Mouse (Mus musculus): ENCODE measurements around the gene Epha1. TPM values are rescaled to one million over a fixed set of nuclear protein-coding genes. Genes with fewer than 3 reads are reported as not detected.

Epha1 gene
- 28.8 and 64.8 TPM in 2 replicates for polyA plus RNA-seq (2012; rRNA removed)

DNA sequence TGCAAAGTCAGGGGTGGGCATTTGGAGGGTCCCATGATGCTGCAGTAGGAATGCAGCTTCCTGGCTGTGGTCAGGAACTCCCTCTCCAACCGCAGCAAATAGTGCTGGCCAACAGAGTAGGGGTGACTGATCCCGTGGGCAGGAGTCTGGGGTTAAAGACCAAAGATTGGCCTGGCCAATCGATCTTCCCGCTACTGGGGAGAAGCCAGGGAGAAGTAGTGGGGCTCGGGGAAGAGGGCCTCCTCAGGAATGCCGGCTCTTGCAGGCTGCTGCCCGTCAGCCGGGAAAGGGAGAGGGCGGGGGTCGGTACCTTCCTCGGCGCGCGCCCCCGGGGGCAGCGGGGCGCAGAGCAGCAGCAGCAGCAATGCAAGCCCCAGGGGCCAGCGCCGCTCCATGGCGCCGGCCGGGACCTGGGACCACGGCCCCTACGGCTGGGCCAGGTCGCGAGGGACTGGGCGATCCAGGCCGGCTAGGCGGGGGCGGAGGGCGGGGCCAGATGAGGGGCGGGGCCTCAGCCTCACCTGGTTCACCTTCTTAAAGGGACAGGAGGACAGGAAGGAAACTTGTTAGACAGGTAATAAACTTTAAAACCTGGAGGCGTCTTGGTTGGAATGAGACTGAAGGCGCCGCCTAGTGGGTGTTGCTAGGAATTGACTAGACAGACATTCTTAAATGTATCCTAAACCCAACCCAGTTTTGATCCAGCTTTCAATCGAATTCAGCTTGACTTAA lies at the start of gene Epha1:
Gene Epha1, minus strand, starts transcription at position 453 of the 732 bp plus-strand sequence.
- TF ChIP-seq CTCF (IDR thresholded peaks at IDR 0.05; ENCODE audit: extremely low read depth, insufficient read length, insufficient replicate concordance, low read depth, low read length) (peak; percentile 26; the same call in 1 of the 2 replicates), POLR2A (IDR thresholded peaks at IDR 0.05; ENCODE audit: low read depth, low read length) (peak; percentile 89)
- 1% methylated on average over 36 of the region's 36 CpGs for WGBS
- Histone ChIP-seq H3K36me3 (ENCODE audit: control insufficient read depth, insufficient read depth, low read length) (no peaks in the 10 kb centered on the region), H3K27ac (ENCODE audit: insufficient read depth, low read depth, low read length) (peak within 1 kb of the TSS; percentile 96), H3K4me1 (ENCODE audit: control insufficient read depth, insufficient read depth, insufficient read length, low read length) (peaks cover 12% of the 10 kb centered on the region), H3K27me3 (ENCODE audit: control insufficient read depth, insufficient read depth, low read length) (no peaks in the 10 kb centered on the region), H3K4me3 (ENCODE audit: low read depth, low read length) (peak within 1 kb of the TSS; percentile 96)

DNA sequence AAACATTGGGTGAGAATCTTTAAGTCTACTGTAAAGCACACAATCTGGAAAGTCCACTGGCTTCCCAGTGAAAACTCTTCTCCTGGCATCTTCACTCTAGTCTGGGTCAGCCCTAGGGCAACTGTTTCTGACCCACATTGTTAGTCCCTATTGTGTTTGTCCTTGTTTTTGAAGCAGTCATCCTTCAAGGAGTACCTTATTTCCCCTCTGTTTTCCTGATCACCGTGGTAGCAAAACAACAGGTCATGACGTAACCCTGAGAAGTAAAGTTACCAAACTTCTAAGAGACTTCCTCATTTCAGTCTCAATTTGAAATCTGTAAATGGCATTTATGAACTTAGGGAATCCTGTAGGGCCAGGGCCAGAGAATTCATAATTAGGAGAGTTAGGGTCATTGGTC lies 48.4 kb upstream of the Epha1 start:
- no peak overlapping the region for H3K4me3 ChIP-seq (ENCODE audit: low read depth, low read length)
- no peak overlapping the region for H3K27ac ChIP-seq (ENCODE audit: insufficient read depth, low read depth, low read length)
- TF ChIP-seq POLR2A (IDR thresholded peaks at IDR 0.05; ENCODE audit: low read depth, low read length), result no peak
- WGBS, result 43% methylated on average over 2 of the region's 2 CpGs
- no peaks in the 10 kb centered on the region for H3K4me1 ChIP-seq (ENCODE audit: control insufficient read depth, insufficient read depth, insufficient read length, low read length)
- H3K36me3 ChIP-seq (ENCODE audit: control insufficient read depth, insufficient read depth, low read length), result no peaks in the 10 kb centered on the region
- H3K27me3 ChIP-seq (ENCODE audit: control insufficient read depth, insufficient read depth, low read length), result no peaks in the 10 kb centered on the region

DNA sequence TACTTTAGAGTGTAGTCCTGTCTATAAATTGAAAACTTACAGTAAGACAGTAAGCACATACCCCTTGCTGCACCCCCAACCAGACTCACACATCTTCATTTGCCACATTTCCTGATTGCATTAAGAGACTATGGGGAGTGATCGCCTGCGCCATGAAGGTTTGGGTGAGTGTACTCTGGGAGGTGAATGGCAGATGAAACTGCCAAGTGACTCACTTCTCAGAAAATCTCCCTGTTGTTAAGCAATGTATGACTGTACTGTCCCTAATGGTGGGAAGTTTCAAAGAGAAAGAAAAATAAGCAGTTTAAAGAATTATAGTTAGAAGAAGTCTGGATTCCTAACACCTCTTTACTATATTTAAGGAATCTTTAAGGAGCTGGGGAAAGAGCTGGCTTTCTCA lies 46.4 kb upstream of the Epha1 start:
- H3K4me3 ChIP-seq (ENCODE audit: low read depth, low read length), result no peak overlapping the region
- H3K36me3 ChIP-seq (ENCODE audit: control insufficient read depth, insufficient read depth, low read length), result no peaks in the 10 kb centered on the region
- H3K27ac ChIP-seq (ENCODE audit: insufficient read depth, low read depth, low read length), result no peak overlapping the region
- WGBS, result 82% methylated on average over 2 of the region's 2 CpGs
- TF ChIP-seq CTCF (IDR thresholded peaks at IDR 0.05; ENCODE audit: extremely low read depth, insufficient read length, insufficient replicate concordance, low read depth, low read length) (no peak), POLR2A (IDR thresholded peaks at IDR 0.05; ENCODE audit: low read depth, low read length) (no peak)
- H3K27me3 ChIP-seq (ENCODE audit: control insufficient read depth, insufficient read depth, low read length), result no peaks in the 10 kb centered on the region
- H3K4me1 ChIP-seq (ENCODE audit: control insufficient read depth, insufficient read depth, insufficient read length, low read length), result no peaks in the 10 kb centered on the region

DNA sequence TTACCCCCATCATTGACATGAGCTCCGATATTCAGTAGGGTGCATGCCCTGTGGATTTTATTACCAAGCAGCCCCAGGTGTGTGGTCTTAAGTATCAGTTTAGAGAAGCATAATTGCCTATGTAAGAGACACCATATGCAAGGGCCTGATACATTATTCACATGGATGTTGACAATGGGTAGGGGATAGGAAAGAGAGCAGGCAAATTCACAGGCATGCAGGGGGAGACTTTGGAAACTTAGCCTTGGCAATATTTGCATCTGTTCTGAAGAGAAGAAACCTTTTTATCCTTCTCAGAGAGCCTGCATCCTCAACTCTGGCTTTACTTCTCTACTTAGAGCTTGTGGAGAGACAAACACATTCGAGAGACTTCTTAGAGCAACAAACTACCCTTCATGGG lies 32.1 kb upstream of the Epha1 start, which contains the start of gene Tas2r135:
Gene Tas2r135, plus strand, starts transcription at position 301 of the 400 bp plus-strand sequence.
- Histone ChIP-seq H3K27ac (ENCODE audit: insufficient read depth, low read depth, low read length) (no peak within 1 kb of the TSS), H3K4me1 (ENCODE audit: control insufficient read depth, insufficient read depth, insufficient read length, low read length) (no peaks in the 10 kb centered on the region), H3K27me3 (ENCODE audit: control insufficient read depth, insufficient read depth, low read length) (no peaks in the 10 kb centered on the region), H3K4me3 (ENCODE audit: low read depth, low read length) (no peak within 1 kb of the TSS), H3K36me3 (ENCODE audit: control insufficient read depth, insufficient read depth, low read length) (no peaks in the 10 kb centered on the region)
- WGBS, result 81% methylated on average over 2 of the region's 2 CpGs
- TF ChIP-seq POLR2A (IDR thresholded peaks at IDR 0.05; ENCODE audit: low read depth, low read length) (no peak), CTCF (IDR thresholded peaks at IDR 0.05; ENCODE audit: extremely low read depth, insufficient read length, insufficient replicate concordance, low read depth, low read length) (no peak)

DNA sequence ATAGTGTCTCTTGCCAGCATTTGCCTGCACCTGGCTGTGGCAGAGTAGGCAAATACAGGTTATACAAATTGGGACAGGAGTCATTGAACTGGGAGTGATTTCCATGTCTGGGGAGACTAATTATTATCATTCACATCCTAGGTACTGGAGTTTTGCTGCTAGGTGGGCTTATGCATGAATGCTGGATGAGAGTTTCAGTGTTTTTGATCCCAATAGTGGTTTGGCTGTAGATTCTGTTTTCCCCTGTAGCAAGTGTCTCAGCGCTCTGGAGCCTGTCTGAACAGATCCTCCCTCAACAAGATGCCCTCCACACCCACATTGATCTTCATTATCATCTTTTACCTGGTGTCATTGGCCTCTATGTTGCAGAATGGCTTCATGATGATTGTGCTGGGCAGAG lies 26.9 kb upstream of the Epha1 start, which contains the start of gene Tas2r143:
Gene Tas2r143, plus strand, starts transcription at position 301 of the 400 bp plus-strand sequence.
- 78% methylated on average over 1 of the region's 1 CpGs for WGBS
- no peaks in the 10 kb centered on the region for H3K36me3 ChIP-seq (ENCODE audit: control insufficient read depth, insufficient read depth, low read length)
- H3K27me3 ChIP-seq (ENCODE audit: control insufficient read depth, insufficient read depth, low read length), result no peaks in the 10 kb centered on the region
- no peak within 1 kb of the TSS for H3K4me3 ChIP-seq (ENCODE audit: low read depth, low read length)
- H3K4me1 ChIP-seq (ENCODE audit: control insufficient read depth, insufficient read depth, insufficient read length, low read length), result no peaks in the 10 kb centered on the region
- no peak within 1 kb of the TSS for H3K27ac ChIP-seq (ENCODE audit: insufficient read depth, low read depth, low read length)
- no peak for TF ChIP-seq CTCF (IDR thresholded peaks at IDR 0.05; ENCODE audit: extremely low read depth, insufficient read length, insufficient replicate concordance, low read depth, low read length)
- TF ChIP-seq POLR2A (IDR thresholded peaks at IDR 0.05; ENCODE audit: low read depth, low read length), result no peak

DNA sequence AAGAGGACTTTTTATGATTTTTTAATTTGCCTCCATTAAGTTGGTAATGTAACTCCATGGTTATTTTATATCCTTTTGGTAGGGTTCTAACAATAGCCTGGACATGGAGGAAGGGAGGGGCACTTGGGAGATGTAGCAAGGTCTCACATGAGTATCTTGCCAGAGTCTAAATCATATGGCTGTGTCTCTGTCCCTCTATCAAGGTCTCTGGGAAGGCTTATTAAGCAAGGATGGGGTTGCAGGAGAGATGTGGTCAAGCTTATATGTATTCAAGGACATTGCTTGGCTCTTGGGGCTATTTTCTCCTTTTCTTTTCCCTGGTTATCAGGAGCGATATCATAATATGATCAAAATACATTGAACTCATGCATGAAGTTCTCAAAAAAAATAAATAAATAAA lies 25.9 kb upstream of the Epha1 start:
- no peak for TF ChIP-seq CTCF (IDR thresholded peaks at IDR 0.05; ENCODE audit: extremely low read depth, insufficient read length, insufficient replicate concordance, low read depth, low read length)
- Histone ChIP-seq H3K36me3 (ENCODE audit: control insufficient read depth, insufficient read depth, low read length) (no peaks in the 10 kb centered on the region), H3K27me3 (ENCODE audit: control insufficient read depth, insufficient read depth, low read length) (no peaks in the 10 kb centered on the region), H3K4me3 (ENCODE audit: low read depth, low read length) (no peak overlapping the region), H3K4me1 (ENCODE audit: control insufficient read depth, insufficient read depth, insufficient read length, low read length) (no peaks in the 10 kb centered on the region), H3K27ac (ENCODE audit: insufficient read depth, low read depth, low read length) (no peak overlapping the region)
- WGBS, result 90% methylated on average over 1 of the region's 1 CpGs

DNA sequence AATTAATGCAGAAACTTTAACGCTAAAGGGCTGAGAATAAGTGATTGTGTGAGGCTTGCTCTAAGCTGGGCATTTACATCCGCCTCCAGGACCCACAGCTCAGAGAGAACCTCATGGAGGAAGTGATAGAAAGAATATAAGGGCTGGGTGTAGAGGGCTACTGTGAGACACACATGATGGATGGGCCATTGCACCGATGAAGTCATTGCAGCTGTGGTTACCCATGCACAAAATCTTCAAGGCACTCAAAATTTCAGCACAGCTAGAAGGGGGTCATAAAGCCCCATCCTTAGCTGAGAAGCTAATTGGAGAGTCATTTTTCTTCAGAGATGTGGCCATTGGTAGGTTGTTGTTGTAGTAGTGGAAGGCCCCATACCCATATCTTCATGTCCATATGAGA lies 25.2 kb upstream of the Epha1 start:
- WGBS, result 70% methylated on average over 3 of the region's 3 CpGs
- TF ChIP-seq CTCF (IDR thresholded peaks at IDR 0.05; ENCODE audit: extremely low read depth, insufficient read length, insufficient replicate concordance, low read depth, low read length), result no peak
- TF ChIP-seq POLR2A (IDR thresholded peaks at IDR 0.05; ENCODE audit: low read depth, low read length), result no peak
- H3K4me3 ChIP-seq (ENCODE audit: low read depth, low read length), result no peak overlapping the region
- H3K4me1 ChIP-seq (ENCODE audit: control insufficient read depth, insufficient read depth, insufficient read length, low read length), result no peaks in the 10 kb centered on the region
- H3K27ac ChIP-seq (ENCODE audit: insufficient read depth, low read depth, low read length), result no peak overlapping the region
- no peaks in the 10 kb centered on the region for H3K36me3 ChIP-seq (ENCODE audit: control insufficient read depth, insufficient read depth, low read length)
- H3K27me3 ChIP-seq (ENCODE audit: control insufficient read depth, insufficient read depth, low read length), result no peaks in the 10 kb centered on the region
